Mouse (Mus musculus) lung, embryonic 14.5 days (tissue): ENCODE measurements at regions not wholly inside any gene's neighbourhood (a gene's known extent, or its start where the extent isn't known, plus 50 kb on each side); places are given as distances from the start of the nearest gene placed in this dataset.

Source experiments
- ATAC-seq: fragments of 200-750 bp; cut with Nextera tagmentation; 2 replicates; pipeline ENCODE4 v1.8.0; 2017; ENCODE audit warnings: mild to moderate bottlenecking, moderate TSS enrichment, moderate library complexity; ENCODE audit not compliant: insufficient read depth
- DNase-seq: peaks from one replicate; pipeline ENCODE4 v3.0.0-alpha.2; 2015
- H3K27ac ChIP-seq: fragments of 300-500 bp; sonication (generic); 2 replicates; pipeline ENCODE4 v1.5.1; 2014; ENCODE audit warnings: low read depth, mild to moderate bottlenecking, moderate library complexity
- H3K27me3 ChIP-seq: fragments of 300-500 bp; sonication (generic); 2 replicates; pipeline ENCODE4 v1.6.1; 2014; ENCODE audit warnings: low read length, control low read depth; ENCODE audit not compliant: insufficient read depth
- H3K36me3 ChIP-seq: fragments of 300-500 bp; sonication (generic); 2 replicates; pipeline ENCODE4 v1.6.1; 2014; ENCODE audit warnings: control low read depth; ENCODE audit not compliant: insufficient read depth
- H3K4me1 ChIP-seq: fragments of 300-500 bp; sonication (generic); 2 replicates; pipeline ENCODE4 v1.6.1; 2014; ENCODE audit warnings: antibody characterized with exemption, control low read depth; ENCODE audit not compliant: insufficient read depth
- H3K4me2 ChIP-seq: fragments of 300-500 bp; sonication (generic); 2 replicates; pipeline ENCODE4 v1.6.1; 2014; ENCODE audit warnings: mild to moderate bottlenecking
- H3K4me3 ChIP-seq: fragments of 300-500 bp; sonication (generic); 2 replicates; pipeline ENCODE4 v1.5.1; 2014; ENCODE audit warnings: low read depth, low read length
- H3K9ac ChIP-seq: fragments of 300-500 bp; sonication (generic); 2 replicates; pipeline ENCODE4 v1.6.1; 2014
- H3K9me3 ChIP-seq: fragments of 300-500 bp; sonication (generic); 2 replicates; pipeline ENCODE4 v1.6.1; 2016; ENCODE audit warnings: low read depth, low read length, control low read depth
- CTCF ChIP-seq: IDR thresholded peaks from 2 replicates; pipeline ENCODE4 v1.5.1; 2016; ENCODE audit warnings: antibody characterized with exemption, low read depth
- WGBS: fragments of 180-500 bp; shearing (Covaris S2); extraction: QIAGEN DNeasy Blood & Tissue Kit; methylation state at CpG from one replicate; pipeline ENCODE4 v1.1.7; 2014; 5-methylcytosine and 5-hydroxymethylcytosine counted together

DNA sequence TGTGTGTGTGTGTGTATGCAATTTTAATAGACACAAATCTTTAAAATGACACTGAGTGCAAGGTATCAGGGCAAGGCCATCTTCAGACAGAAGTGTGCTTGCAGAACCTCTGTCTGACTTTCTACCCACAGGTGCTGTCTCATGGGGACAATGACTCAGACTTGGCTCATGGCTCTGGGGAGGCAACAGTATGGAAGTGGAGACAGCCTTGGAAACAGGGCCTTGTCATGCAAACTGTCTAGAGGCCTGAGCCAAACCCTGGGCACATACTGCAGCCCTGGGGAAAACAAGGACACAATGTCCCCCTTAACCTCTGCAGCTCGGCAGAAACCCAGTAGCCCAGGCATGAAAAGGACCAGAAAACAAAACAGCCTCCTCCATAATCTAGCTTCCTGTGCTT lies 405.6 kb downstream of the Pdcd6ip start:
- no peak for ATAC-seq
- 60% methylated on average over 1 of the region's 1 CpGs for WGBS
- H3K36me3 ChIP-seq = no peaks in the 10 kb centered on the region
- no peak for TF ChIP-seq CTCF
- H3K27ac ChIP-seq = no peak overlapping the region
- H3K27me3 ChIP-seq = no peaks in the 10 kb centered on the region
- no peak for DNase-seq
- no peaks in the 10 kb centered on the region for H3K9me3 ChIP-seq
- H3K4me2 ChIP-seq = no peak overlapping the region
- H3K4me3 ChIP-seq = no peak overlapping the region
- no peaks in the 10 kb centered on the region for H3K4me1 ChIP-seq
- H3K9ac ChIP-seq = no peak overlapping the region

DNA sequence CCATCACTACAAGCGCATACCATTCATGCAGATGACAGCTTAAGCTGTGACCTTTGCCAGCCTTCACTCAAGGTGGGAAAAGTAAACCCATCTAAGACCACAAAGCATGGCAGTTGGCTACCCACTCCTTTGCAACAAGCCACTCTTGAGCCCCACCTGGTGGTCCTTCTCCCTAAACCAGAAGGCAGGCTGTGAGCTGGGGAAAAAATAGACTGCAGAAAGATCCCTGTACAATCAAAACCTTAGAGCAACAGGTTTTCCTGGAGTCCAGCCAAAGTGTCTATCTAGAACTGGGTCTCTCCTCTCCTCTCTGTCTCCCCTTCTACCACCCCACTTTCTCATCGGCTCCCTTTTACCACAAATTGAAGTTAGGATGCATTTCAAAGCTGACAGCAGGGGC lies 407.2 kb downstream of the Pdcd6ip start:
- no peak for ATAC-seq
- Histone ChIP-seq H3K9me3 (no peaks in the 10 kb centered on the region), H3K4me2 (no peak overlapping the region), H3K9ac (no peak overlapping the region), H3K27me3 (no peaks in the 10 kb centered on the region), H3K27ac (no peak overlapping the region), H3K4me3 (no peak overlapping the region), H3K4me1 (no peaks in the 10 kb centered on the region), H3K36me3 (no peaks in the 10 kb centered on the region)
- WGBS = 5% methylated on average over 2 of the region's 2 CpGs
- DNase-seq = peak; percentile 18
- peak; percentile 33 for TF ChIP-seq CTCF

DNA sequence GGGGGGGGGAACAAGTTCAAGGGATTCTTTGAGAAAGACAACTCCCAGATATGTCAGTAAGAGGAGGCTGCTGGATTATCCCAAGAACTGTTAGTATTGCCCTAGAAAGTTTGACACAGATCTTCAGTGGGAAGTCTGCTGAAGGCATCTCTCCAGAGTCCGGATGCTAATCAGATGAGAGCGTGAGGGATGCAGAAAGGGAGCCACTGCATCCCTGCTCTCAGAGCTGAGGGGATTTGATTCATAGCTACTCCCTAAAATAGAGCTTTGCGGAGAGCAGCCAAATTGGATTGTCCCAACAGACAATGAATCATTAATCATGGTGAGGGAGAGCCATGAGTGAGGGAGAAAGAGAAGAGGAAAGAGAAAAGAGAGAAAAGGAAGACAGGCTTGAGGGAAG lies 408.2 kb downstream of the Pdcd6ip start:
- Histone ChIP-seq H3K4me3 (no peak overlapping the region), H3K27ac (no peak overlapping the region), H3K27me3 (no peaks in the 10 kb centered on the region), H3K4me2 (no peak overlapping the region), H3K36me3 (no peaks in the 10 kb centered on the region), H3K9ac (no peak overlapping the region), H3K4me1 (no peaks in the 10 kb centered on the region), H3K9me3 (no peaks in the 10 kb centered on the region)
- TF ChIP-seq CTCF = no peak
- ATAC-seq = no peak
- no peak for DNase-seq
- WGBS = 18% methylated on average over 3 of the region's 3 CpGs

DNA sequence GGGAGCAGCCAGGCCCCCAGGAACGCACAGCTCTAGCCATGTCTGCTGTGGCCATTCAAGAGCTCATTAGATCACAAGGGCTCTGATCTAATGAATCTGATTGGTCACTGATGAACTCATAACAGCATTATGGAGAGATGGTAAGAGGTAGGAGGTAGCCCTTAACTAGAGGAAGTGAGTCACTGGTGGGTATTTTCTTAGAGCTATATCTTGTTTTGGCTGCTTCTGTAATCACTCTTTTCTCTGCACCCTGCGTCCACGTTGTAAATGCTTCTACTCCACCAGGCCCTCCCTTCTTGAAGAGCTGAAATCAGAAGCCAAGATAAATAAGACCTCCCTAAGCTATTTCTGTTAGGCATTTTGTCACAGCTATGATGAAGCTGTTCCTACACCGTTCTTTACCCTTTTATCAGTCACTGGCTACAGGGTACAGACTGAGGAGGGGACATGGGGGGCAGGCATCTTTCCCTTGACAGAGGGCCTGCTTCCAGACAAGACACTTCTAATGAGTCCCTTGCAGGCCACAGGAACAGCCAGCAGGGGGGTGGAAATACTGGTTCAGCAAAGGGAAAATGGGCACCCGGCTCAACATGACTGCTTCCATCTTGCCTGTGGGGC lies 412.1 kb downstream of the Pdcd6ip start:
- TF ChIP-seq CTCF = no peak
- Histone ChIP-seq H3K4me3 (no peak overlapping the region), H3K27me3 (no peaks in the 10 kb centered on the region), H3K36me3 (no peaks in the 10 kb centered on the region), H3K9me3 (no peaks in the 10 kb centered on the region), H3K27ac (no peak overlapping the region), H3K9ac (no peak overlapping the region), H3K4me1 (no peaks in the 10 kb centered on the region), H3K4me2 (no peak overlapping the region)
- ATAC-seq (peak; percentile 44; the same call in 1 of the 2 replicates), DNase-seq (no peak)
- WGBS = 39% methylated on average over 5 of the region's 5 CpGs

DNA sequence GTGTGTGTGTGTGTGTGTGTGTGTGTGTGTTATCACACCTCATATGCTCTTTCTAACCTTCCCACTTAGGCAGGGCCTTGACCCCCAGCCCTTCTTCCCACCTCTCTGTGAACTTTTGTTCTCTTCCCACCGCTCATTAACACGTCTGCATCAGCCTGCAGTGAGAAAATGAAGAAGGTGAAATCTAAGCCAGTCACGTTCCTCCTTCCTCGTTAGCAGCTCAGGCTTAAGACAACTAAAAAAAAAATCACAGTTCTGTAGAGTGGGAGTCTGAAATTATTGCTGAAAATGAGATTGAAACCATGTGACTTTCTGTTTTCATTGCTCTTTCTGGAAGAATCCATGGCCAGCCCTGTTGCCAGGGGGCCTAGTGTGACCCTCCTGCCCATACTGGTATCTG lies 420.7 kb downstream of the Pdcd6ip start:
- no peak for TF ChIP-seq CTCF
- Histone ChIP-seq H3K27ac (no peak overlapping the region), H3K9ac (no peak overlapping the region), H3K4me1 (no peaks in the 10 kb centered on the region), H3K9me3 (no peaks in the 10 kb centered on the region), H3K36me3 (no peaks in the 10 kb centered on the region), H3K4me3 (no peak overlapping the region), H3K27me3 (no peaks in the 10 kb centered on the region), H3K4me2 (no peak overlapping the region)
- 31% methylated on average over 4 of the region's 4 CpGs for WGBS
- no peak for ATAC-seq
- DNase-seq = no peak

DNA sequence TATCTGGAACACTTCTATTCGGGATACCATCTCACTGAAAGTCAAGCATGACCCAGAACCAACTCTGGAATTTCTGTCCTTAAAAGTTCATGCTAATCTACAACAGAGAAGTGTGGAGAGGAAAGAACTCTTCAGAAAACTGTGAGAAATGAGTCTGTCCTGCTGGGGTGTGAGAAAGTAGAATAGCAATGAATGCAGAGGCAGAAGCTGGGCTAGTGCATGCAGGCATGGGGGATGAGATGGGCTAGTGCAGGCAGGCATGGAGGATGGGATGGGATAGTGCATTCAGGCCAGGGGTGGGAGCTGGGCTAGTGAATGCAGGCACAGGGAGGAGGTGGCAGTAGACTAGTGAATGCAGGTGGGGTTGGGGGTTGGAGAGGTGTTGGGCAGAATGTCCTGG lies 424.8 kb downstream of the Pdcd6ip start:
- H3K4me3 ChIP-seq = no peak overlapping the region
- 20% methylated on average over 1 of the region's 1 CpGs for whole genome bisulfite sequencing
- no peaks in the 10 kb centered on the region for H3K36me3 ChIP-seq
- no peaks in the 10 kb centered on the region for H3K4me1 ChIP-seq
- H3K27me3 ChIP-seq = no peaks in the 10 kb centered on the region
- no peak overlapping the region for H3K4me2 ChIP-seq
- H3K27ac ChIP-seq = no peak overlapping the region
- no peak for DNase-seq
- H3K9me3 ChIP-seq = no peaks in the 10 kb centered on the region
- no peak for ATAC-seq
- no peak overlapping the region for H3K9ac ChIP-seq
- TF ChIP-seq CTCF = no peak

DNA sequence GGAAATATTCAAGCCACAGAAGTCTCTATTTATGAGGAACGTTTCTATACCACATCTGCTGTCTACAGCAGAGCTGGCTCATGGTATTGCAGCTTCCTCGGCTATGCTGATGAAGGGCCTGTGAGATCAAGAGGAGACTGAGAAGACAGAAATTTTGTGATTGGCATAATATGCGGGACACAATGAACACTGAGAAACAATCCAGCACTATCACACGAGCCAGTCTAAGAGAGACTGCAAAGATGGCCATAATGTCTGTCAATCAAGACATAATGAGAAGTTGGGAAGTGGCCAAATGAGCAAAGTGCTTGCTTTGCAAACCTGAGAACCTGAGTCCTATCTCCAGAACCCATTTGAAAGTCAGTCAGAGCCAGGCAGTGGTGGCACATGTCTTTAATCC lies 437.5 kb downstream of the Pdcd6ip start:
- ATAC-seq (no peak), DNase-seq (no peak)
- Histone ChIP-seq H3K36me3 (no peaks in the 10 kb centered on the region), H3K27ac (no peak overlapping the region), H3K9ac (no peak overlapping the region), H3K27me3 (no peaks in the 10 kb centered on the region), H3K4me2 (no peak overlapping the region), H3K9me3 (no peaks in the 10 kb centered on the region), H3K4me1 (no peaks in the 10 kb centered on the region), H3K4me3 (no peak overlapping the region)
- no peak for TF ChIP-seq CTCF
- WGBS = 78% methylated on average over 4 of the region's 4 CpGs

DNA sequence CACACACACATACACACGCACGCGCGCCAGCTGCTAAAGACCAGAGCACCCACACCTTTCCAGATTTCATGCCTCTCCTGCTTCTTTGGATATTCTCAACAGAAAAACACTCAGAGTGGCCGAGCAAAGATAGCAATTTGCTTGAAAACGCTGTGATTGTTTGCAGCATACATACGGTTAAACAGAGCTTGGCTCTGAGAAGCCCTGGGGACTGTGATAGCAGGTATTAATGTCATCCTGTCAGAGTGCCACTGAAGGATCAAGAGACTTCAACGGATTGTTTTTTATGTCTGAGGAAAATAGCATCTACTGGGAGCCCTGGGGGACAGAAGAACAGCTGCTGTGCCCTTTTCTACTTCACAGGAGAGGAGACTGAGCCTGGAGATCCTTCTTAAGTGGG lies 440.4 kb downstream of the Pdcd6ip start:
- no peaks in the 10 kb centered on the region for H3K9me3 ChIP-seq
- no peaks in the 10 kb centered on the region for H3K4me1 ChIP-seq
- H3K27ac ChIP-seq = no peak overlapping the region
- no peak overlapping the region for H3K4me2 ChIP-seq
- WGBS = 83% methylated on average over 8 of the region's 8 CpGs
- DNase-seq (no peak), ATAC-seq (no peak)
- TF ChIP-seq CTCF = no peak
- H3K9ac ChIP-seq = no peak overlapping the region
- H3K27me3 ChIP-seq = no peaks in the 10 kb centered on the region
- H3K4me3 ChIP-seq = no peak overlapping the region
- H3K36me3 ChIP-seq = no peaks in the 10 kb centered on the region
